Mouse (Mus musculus) brain, embryonic 14.5 days (tissue): ENCODE data around the gene Yipf3.

Experiments
- CTCF ChIP-seq: fragments of 200-500 bp; IDR thresholded peaks from 2 replicates; pipeline ENCODE4 v1.5.1; 2012; ENCODE audit warnings: inconsistent platforms, mild to moderate bottlenecking, moderate library complexity, borderline replicate concordance; ENCODE audit not compliant: insufficient read depth, insufficient read length; ENCODE audit errors: extremely low read depth
- POLR2A ChIP-seq: fragments of 200-500 bp; IDR thresholded peaks from 2 replicates; pipeline ENCODE4 v1.6.1; 2012; ENCODE audit warnings: mild to moderate bottlenecking, inconsistent platforms, borderline replicate concordance; ENCODE audit not compliant: poor library complexity, insufficient read depth, insufficient read length, severe bottlenecking; ENCODE audit errors: extremely low read depth

GRCm38 (mm10) chr17:46247512-46248188 lies at the start of gene Yipf3, which contains the start of gene Polr1c:
- peak; percentile 59; the same call in 1 of the 2 replicates for TF ChIP-seq POLR2A
- TF ChIP-seq CTCF: no peak
